Mouse (Mus musculus) stomach, embryonic 16.5 days (tissue): ENCODE results near the gene Reps2. TPM values are rescaled to one million over a fixed set of nuclear protein-coding genes. Genes with fewer than 3 reads are reported as not detected.

Source experiments
- ATAC-seq: fragments of 200-750 bp; cut with Nextera tagmentation; 2 replicates; pipeline ENCODE4 v1.8.0; 2017; ENCODE audit warnings: moderate number of reproducible peaks, moderate TSS enrichment; ENCODE audit not compliant: insufficient read depth, low FRiP score
- H3K27ac ChIP-seq: fragments of 300-500 bp; sonication (generic); 2 replicates; pipeline ENCODE4 v1.5.1; 2014; ENCODE audit warnings: low read length
- H3K27me3 ChIP-seq: fragments of 300-500 bp; sonication (generic); 2 replicates; pipeline ENCODE4 v1.6.1; 2014; ENCODE audit warnings: low read length, control low read depth, mixed read lengths; ENCODE audit not compliant: control insufficient read depth, insufficient read depth
- H3K36me3 ChIP-seq: fragments of 300-500 bp; sonication (generic); 2 replicates; pipeline ENCODE4 v1.6.1; 2014; ENCODE audit warnings: low read length; ENCODE audit not compliant: control insufficient read depth, insufficient read depth
- H3K4me1 ChIP-seq: fragments of 300-500 bp; sonication (generic); 2 replicates; pipeline ENCODE4 v1.6.1; 2014; ENCODE audit warnings: low read length, control low read depth, mixed read lengths; ENCODE audit not compliant: control insufficient read depth, insufficient read depth
- H3K4me2 ChIP-seq: fragments of 300-500 bp; sonication (generic); 2 replicates; pipeline ENCODE4 v1.6.1; 2014; ENCODE audit warnings: low read depth, low read length, mixed read lengths
- H3K4me3 ChIP-seq: fragments of 300-500 bp; sonication (generic); replicated peaks from 2 replicates; pipeline ENCODE4 v1.5.1; 2014; ENCODE audit warnings: mild to moderate bottlenecking, low read length
- H3K9ac ChIP-seq: fragments of 300-500 bp; sonication (generic); 2 replicates; pipeline ENCODE4 v1.6.1; 2014; ENCODE audit warnings: low read length
- H3K9me3 ChIP-seq: fragments of 300-500 bp; sonication (generic); replicated peaks from 2 replicates; pipeline ENCODE4 v1.6.1; 2016; ENCODE audit warnings: low read length, control low read depth; ENCODE audit not compliant: control insufficient read depth
- WGBS: fragments of 180-500 bp; shearing (Covaris S2); extraction: QIAGEN DNeasy Blood & Tissue Kit; methylation state at CpG from one replicate; pipeline ENCODE4 v1.1.7; 2014; 5-methylcytosine and 5-hydroxymethylcytosine counted together
- polyA plus RNA-seq: library from polyadenylated mRNA; unstranded; fragments of >200 nt; fragmentation: Nextera tagmentation; extraction: Ambion mirVana; gene quantifications from 2 replicates; pipeline ENCODE4 v1.2.1, GENCODE M21; 2015

Reps2 gene
- polyA plus RNA-seq, 1 experiment from 2014 or later, result 1.5 TPM

DNA sequence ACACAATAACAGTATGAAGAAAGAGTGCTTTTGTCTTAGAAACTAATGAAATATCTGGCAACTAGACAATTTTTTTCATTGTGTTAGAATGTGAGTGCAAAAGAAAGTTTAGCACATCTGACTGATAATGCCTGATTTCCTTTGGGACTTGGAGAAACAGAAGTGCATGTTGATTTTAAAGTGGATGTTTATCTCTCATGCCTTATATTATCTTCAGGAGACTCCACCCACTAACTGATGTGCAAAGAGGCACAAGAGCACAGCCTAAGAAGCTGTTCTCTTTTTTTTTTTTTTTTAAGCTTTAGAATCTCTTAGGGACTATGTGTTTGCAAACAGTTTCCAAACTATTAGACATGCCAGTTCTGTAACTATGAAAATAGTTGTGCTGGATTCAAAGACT, 7.7 kb upstream of the Reps2 start:
- no peaks in the 10 kb centered on the region for H3K4me1 ChIP-seq
- ATAC-seq, result no peak
- no peak overlapping the region for H3K9ac ChIP-seq
- H3K4me3 ChIP-seq, result no peak overlapping the region
- H3K9me3 ChIP-seq, result no peaks in the 10 kb centered on the region
- no peak overlapping the region for H3K27ac ChIP-seq
- H3K36me3 ChIP-seq, result no peaks in the 10 kb centered on the region
- H3K4me2 ChIP-seq, result no peak overlapping the region
- H3K27me3 ChIP-seq, result 0 out of 2 replicates have a peak, but pooled peaks cover 3% of the 10 kb centered on the region

DNA sequence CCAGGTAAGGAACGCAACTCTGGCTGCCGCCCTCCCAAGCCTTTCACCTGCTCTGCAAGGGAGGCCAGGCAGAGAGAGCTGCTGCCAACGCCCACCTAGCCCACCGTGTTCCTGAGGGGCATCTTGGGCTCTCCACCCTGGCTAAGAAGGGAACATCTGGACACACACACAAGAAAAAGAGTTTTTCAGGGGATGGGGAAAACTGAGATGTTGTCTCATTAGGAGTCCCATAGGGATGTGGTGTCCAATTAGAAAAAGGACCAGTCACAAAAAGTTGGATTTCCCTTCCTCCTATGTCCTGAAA, 292 bp upstream of the Reps2 start:
- Histone ChIP-seq H3K4me1 (no peaks in the 10 kb centered on the region), H3K27ac (no peak overlapping the region), H3K36me3 (no peaks in the 10 kb centered on the region), H3K4me3 (peak overlapping the region; percentile 56), H3K9ac (no peak overlapping the region; the same call in 1 of the 2 replicates), H3K27me3 (0 out of 2 replicates have a peak, but pooled peaks cover 3% of the 10 kb centered on the region), H3K9me3 (no peaks in the 10 kb centered on the region), H3K4me2 (peak overlapping the region; percentile 74)
- 21% methylated on average over 4 of the region's 4 CpGs for WGBS
- no peak for ATAC-seq

DNA sequence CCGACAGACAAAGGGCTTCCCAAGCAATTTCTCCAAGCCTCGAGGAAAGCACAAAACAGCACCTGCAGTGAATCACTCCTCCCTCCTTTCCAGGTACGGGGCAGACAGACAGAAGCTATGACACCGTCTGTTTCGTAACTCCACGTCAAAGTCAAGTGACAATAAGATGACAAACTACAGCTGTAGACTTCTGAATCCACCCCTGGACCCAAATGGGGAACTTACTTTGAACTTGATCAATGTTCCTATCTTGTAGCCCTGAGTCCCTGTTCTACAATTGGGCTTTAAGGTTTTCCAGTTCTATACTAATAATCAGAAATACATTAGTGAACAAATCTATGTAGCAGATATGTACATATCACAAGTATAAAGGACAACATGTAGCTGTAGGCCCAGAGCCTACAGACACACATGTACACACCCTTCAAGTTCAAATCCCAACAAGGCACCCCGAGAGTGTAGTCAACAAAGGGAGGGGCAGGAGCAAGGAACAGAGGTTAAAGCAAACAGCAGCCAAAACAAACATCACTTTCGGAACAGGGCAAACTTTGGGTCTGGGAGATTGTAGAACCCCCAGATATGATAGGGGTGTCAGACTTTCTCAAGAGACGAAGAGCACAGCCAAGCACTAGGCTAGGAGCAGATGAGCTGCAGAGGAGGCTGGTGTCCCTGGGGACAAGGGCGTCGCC, 903 bp downstream of the Reps2 start:
- H3K9me3 ChIP-seq, result no peaks in the 10 kb centered on the region
- no peaks in the 10 kb centered on the region for H3K4me1 ChIP-seq
- H3K27me3 ChIP-seq, result no peaks in the 10 kb centered on the region
- no peak overlapping the region for H3K27ac ChIP-seq
- H3K36me3 ChIP-seq, result no peaks in the 10 kb centered on the region
- peak overlapping the region; percentile 56 for H3K4me3 ChIP-seq
- peak overlapping the region; percentile 69; the same call in 1 of the 2 replicates for H3K9ac ChIP-seq
- WGBS, result 35% methylated on average over 11 of the region's 11 CpGs
- ATAC-seq, result peak; percentile 11; the same call in 1 of the 2 replicates
- peak overlapping the region; percentile 74 for H3K4me2 ChIP-seq

DNA sequence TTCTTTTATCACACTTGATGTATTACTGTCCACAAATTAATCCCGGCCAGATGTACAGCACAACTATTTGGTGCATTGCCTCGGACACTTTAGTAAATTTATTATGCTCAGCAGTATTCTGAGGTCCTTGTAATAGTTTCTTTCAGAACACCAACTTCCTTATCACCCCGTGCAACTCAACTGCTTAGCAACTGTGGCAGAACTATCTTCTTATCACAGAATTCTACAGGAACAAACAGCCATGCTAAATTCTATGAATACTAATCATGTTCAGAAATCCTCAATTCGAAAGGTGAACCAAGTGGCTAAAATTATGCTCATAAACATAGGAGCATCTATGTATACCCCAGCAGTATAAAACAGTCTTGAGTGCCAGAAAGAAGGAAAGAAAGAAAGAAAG, 1.7 kb downstream of the Reps2 start:
- 54% methylated on average over 4 of the region's 4 CpGs for WGBS
- H3K9ac ChIP-seq, result no peak overlapping the region
- H3K36me3 ChIP-seq, result no peaks in the 10 kb centered on the region
- H3K27me3 ChIP-seq, result no peaks in the 10 kb centered on the region
- no peak overlapping the region for H3K27ac ChIP-seq
- H3K4me1 ChIP-seq, result no peaks in the 10 kb centered on the region
- H3K4me3 ChIP-seq, result no peak overlapping the region
- no peaks in the 10 kb centered on the region for H3K9me3 ChIP-seq
- no peak for ATAC-seq
- no peak overlapping the region for H3K4me2 ChIP-seq

DNA sequence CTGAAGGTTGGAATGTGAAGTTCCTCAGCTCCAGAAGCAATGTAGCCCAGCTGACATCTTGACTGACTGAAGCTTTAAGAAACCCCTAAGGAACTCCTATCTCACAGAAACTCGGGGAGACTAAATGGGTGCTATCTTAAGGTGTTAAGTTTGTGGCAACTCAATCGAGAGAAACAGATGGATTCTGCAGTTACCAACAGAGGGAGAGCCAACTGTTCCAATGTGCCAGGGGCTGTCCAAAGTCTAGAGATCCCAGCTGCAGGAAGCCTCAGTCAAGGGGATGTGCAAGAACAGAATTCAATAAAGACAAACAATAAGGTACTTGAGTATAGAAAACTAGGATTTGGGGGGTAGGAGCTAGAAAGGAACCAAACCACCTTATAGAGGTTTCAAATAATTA, 8.3 kb downstream of the Reps2 start:
- no peak for ATAC-seq
- no peak overlapping the region for H3K4me3 ChIP-seq
- H3K27ac ChIP-seq, result no peak overlapping the region
- H3K4me1 ChIP-seq, result no peaks in the 10 kb centered on the region
- no peak overlapping the region for H3K9ac ChIP-seq
- no peaks in the 10 kb centered on the region for H3K9me3 ChIP-seq
- no peak overlapping the region for H3K4me2 ChIP-seq
- 26% methylated on average over 2 of the region's 2 CpGs for WGBS
- H3K36me3 ChIP-seq, result no peaks in the 10 kb centered on the region
- H3K27me3 ChIP-seq, result no peaks in the 10 kb centered on the region; the same call in 1 of the 2 replicates

DNA sequence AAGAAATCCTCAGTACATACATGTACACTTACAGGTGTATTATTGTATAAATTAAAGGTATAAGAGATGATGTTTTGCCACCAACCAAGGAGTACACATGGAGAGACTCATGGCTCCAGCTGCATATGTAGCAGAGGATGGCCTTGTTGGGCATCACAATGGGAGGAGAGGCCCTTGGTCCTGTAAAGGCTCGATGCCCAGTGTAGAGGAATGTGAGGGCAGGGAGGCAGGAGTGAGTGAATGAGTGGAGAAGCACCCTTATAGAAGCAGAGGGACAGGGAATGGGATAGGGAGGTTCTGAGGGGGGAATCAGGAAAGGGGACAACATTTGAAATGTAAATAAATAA, 21.4 kb downstream of the Reps2 start:
- no peak overlapping the region for H3K27ac ChIP-seq
- no peaks in the 10 kb centered on the region for H3K4me1 ChIP-seq
- no peak overlapping the region for H3K4me3 ChIP-seq
- H3K4me2 ChIP-seq, result no peak overlapping the region
- no peaks in the 10 kb centered on the region for H3K9me3 ChIP-seq
- WGBS, result 67% methylated on average over 1 of the region's 1 CpGs
- no peaks in the 10 kb centered on the region for H3K36me3 ChIP-seq
- no peaks in the 10 kb centered on the region for H3K27me3 ChIP-seq
- no peak overlapping the region for H3K9ac ChIP-seq
- ATAC-seq, result no peak

DNA sequence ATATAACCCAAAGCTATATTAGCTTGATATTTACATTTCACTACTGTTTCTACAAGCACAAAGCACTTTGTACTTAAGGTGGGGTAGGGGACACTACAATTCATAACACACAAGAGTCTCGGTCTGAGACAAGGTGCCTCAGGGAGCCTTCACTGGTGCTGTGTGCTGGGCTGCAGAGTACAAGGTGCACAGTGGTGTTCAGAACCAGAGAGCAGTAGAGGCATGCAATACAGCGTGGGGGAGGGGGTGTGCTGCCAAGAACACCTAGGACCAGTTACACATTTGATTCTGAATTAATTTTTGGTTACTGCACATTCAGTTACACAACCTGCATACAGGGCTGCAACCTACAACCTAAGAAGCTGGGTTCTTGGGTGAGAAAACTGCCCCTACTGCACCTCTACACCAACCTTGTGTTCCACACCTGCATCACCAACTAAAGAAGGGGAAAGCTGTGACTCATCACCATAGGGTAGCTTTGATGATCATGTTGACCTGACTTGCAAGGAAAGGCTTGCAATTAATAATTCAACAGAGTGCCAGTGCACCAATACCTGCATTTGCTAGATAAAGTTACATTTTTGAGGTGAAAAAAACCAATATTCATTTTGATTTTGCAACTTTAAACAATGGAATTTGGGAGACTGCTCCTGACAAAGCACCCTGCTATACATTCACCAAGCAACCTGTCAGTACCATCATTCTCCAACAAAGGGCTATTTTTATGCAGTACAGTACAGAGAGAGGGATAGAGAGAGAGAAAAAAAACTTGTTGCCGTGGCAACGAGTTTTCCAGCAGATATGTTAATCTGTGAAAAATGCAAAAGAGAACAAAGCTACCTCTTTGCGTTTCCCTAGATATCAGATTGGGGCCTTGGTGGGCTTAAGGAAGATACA, 22.0 kb downstream of the Reps2 start:
- 78% methylated on average over 5 of the region's 5 CpGs for WGBS
- Histone ChIP-seq H3K27ac (no peak overlapping the region), H3K27me3 (no peaks in the 10 kb centered on the region), H3K4me1 (no peaks in the 10 kb centered on the region), H3K4me3 (no peak overlapping the region), H3K9me3 (no peaks in the 10 kb centered on the region), H3K36me3 (no peaks in the 10 kb centered on the region), H3K9ac (no peak overlapping the region), H3K4me2 (no peak overlapping the region)
- no peak for ATAC-seq

DNA sequence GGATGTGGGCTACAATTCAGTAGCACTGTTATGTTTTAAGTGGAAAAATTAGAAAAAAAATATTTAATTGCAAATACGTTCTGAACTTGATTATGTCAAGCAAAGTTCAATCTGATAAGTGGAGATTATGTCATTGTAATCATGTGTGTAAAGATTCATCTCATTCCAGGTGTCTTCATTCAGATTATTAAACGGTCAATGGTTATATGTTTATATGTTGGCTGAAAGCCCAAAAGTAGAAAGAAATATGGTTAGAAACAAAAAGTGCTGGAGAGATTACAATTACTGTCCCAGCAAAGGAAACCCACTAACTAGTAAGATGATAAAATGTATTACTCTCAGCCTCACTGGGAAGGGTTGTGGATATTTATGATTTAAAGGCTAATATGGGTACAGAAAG, 23.7 kb downstream of the Reps2 start:
- Histone ChIP-seq H3K9ac (no peak overlapping the region), H3K27ac (no peak overlapping the region), H3K4me3 (no peak overlapping the region), H3K27me3 (no peaks in the 10 kb centered on the region), H3K4me1 (no peaks in the 10 kb centered on the region), H3K9me3 (no peaks in the 10 kb centered on the region), H3K4me2 (no peak overlapping the region), H3K36me3 (no peaks in the 10 kb centered on the region)
- WGBS, result 45% methylated on average over 2 of the region's 2 CpGs
- ATAC-seq, result no peak

DNA sequence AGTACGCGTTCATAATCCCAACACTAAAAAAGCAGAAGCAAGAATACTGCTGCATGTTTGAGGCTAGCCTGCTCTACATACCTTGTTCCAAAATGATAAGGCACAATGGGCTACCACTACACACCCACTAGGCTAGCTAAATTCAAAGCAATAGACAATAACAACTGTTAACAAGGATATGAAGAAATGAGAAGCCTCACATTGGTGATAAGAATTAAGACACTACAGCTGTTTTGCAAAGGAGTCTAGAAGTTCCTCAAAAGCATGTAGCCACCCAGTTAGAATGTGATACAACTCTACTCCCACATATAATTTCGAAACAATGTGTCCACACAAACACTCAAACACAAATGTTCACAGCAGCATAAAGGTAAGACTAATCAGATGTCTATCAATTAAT, 24.9 kb downstream of the Reps2 start:
- Histone ChIP-seq H3K9me3 (no peaks in the 10 kb centered on the region), H3K9ac (no peak overlapping the region), H3K27me3 (no peaks in the 10 kb centered on the region), H3K4me3 (no peak overlapping the region), H3K27ac (no peak overlapping the region), H3K4me1 (no peaks in the 10 kb centered on the region), H3K36me3 (no peaks in the 10 kb centered on the region), H3K4me2 (no peak overlapping the region)
- WGBS, result 88% methylated on average over 3 of the region's 3 CpGs
- no peak for ATAC-seq
